Mouse (Mus musculus) testis, adult 2 months (tissue): ENCODE data around the gene Ube2l6. TPM values are rescaled to one million over a fixed set of nuclear protein-coding genes. Genes with fewer than 3 reads are reported as not detected.

Experiments
- H3K27ac ChIP-seq: fragments of 200-500 bp; 2 replicates; pipeline ENCODE4 v1.5.1; 2012; ENCODE audit warnings: low read depth, low read length; ENCODE audit not compliant: control insufficient read depth, insufficient read depth
- H3K27me3 ChIP-seq: fragments of 200-500 bp; 2 replicates; pipeline ENCODE4 v1.6.1; 2012; ENCODE audit warnings: mild to moderate bottlenecking, low read length, moderate library complexity; ENCODE audit not compliant: control insufficient read depth, insufficient read depth
- H3K36me3 ChIP-seq: fragments of 200-500 bp; 2 replicates; pipeline ENCODE4 v1.6.1; 2012; ENCODE audit warnings: mild to moderate bottlenecking, low read length; ENCODE audit not compliant: control insufficient read depth, insufficient read depth
- H3K4me1 ChIP-seq: fragments of 200-500 bp; 2 replicates; pipeline ENCODE4 v1.6.1; 2012; ENCODE audit warnings: low read length; ENCODE audit not compliant: control insufficient read depth, insufficient read depth
- H3K4me3 ChIP-seq: fragments of 200-500 bp; 2 replicates; pipeline ENCODE4 v1.5.1; 2012; ENCODE audit warnings: low read depth, mild to moderate bottlenecking, low read length, moderate library complexity, mixed read lengths; ENCODE audit not compliant: control insufficient read depth
- CTCF ChIP-seq: fragments of 200-500 bp; IDR thresholded peaks from 2 replicates; pipeline ENCODE4 v1.5.1; 2012; ENCODE audit warnings: low read depth, mild to moderate bottlenecking, inconsistent platforms, low read length, moderate library complexity; ENCODE audit not compliant: control insufficient read depth, insufficient read depth, insufficient replicate concordance
- POLR2A ChIP-seq: fragments of 200-500 bp; IDR thresholded peaks from 2 replicates; pipeline ENCODE4 v1.6.1; 2012; ENCODE audit warnings: low read depth, mild to moderate bottlenecking, inconsistent platforms, low read length, moderate library complexity; ENCODE audit not compliant: control insufficient read depth
- polyA plus RNA-seq: library from polyadenylated mRNA; depleted of rRNA; stranded (reverse); fragments of >200 nt; gene quantifications from 2 replicates; pipeline ENCODE4 v1.2.3, GENCODE M21; 2012

Gene Ube2l6
- polyA plus RNA-seq, 1 experiment = 2.2 TPM

- Histone ChIP-seq H3K27me3 (no peaks in the 10 kb centered on the region), H3K4me1 (peaks cover 16% of the 10 kb centered on the region), H3K4me3 (peak within 1 kb of the TSS; percentile 33), H3K27ac (no peak within 1 kb of the TSS), H3K36me3 (no peaks in the 10 kb centered on the region)
- TF ChIP-seq CTCF (no peak), POLR2A (no peak)
These were observed 39.9 kb downstream of the Ube2l6 start, which contains the start of gene Slc43a1 for GRCm38 (mm10) chr2:84838593-84838949. Slc43a1 (plus strand) TSS chr2:84838850.

GRCm38 (mm10) chr2:84838993-84839980 lies 40.7 kb downstream of the Ube2l6 start:
- no peaks in the 10 kb centered on the region for H3K27me3 ChIP-seq
- no peak overlapping the region for H3K27ac ChIP-seq
- peak overlapping the region; percentile 76 for H3K4me3 ChIP-seq
- H3K4me1 ChIP-seq = peaks cover 16% of the 10 kb centered on the region
- TF ChIP-seq CTCF (no peak), POLR2A (no peak)
- H3K36me3 ChIP-seq = no peaks in the 10 kb centered on the region

GRCm38 (mm10) chr2:84840016-84840747 lies 41.6 kb downstream of the Ube2l6 start:
- TF ChIP-seq POLR2A = no peak
- no peak for TF ChIP-seq CTCF
- Histone ChIP-seq H3K4me1 (peaks cover 16% of the 10 kb centered on the region), H3K36me3 (no peaks in the 10 kb centered on the region), H3K4me3 (peak overlapping the region; percentile 76), H3K27me3 (no peaks in the 10 kb centered on the region), H3K27ac (no peak overlapping the region)

GRCm38 (mm10) chr2:84840748-84841563 lies 42.3 kb downstream of the Ube2l6 start:
- H3K27me3 ChIP-seq = no peaks in the 10 kb centered on the region
- no peak overlapping the region for H3K27ac ChIP-seq
- peaks cover 16% of the 10 kb centered on the region for H3K4me1 ChIP-seq
- H3K4me3 ChIP-seq = peak overlapping the region; percentile 76
- no peaks in the 10 kb centered on the region for H3K36me3 ChIP-seq
- no peak for TF ChIP-seq CTCF
- TF ChIP-seq POLR2A = no peak

- Histone ChIP-seq H3K27ac (no peak overlapping the region), H3K4me1 (peaks cover 16% of the 10 kb centered on the region), H3K36me3 (no peaks in the 10 kb centered on the region), H3K27me3 (no peaks in the 10 kb centered on the region), H3K4me3 (no peak overlapping the region)
- TF ChIP-seq CTCF = no peak
- TF ChIP-seq POLR2A = no peak
These were observed 43.3 kb downstream of the Ube2l6 start for GRCm38 (mm10) chr2:84841905-84842304.

- TF ChIP-seq CTCF = no peak
- TF ChIP-seq POLR2A = no peak
- no peaks in the 10 kb centered on the region for H3K36me3 ChIP-seq
- no peak overlapping the region for H3K4me3 ChIP-seq
- H3K27me3 ChIP-seq = no peaks in the 10 kb centered on the region
- peaks cover 16% of the 10 kb centered on the region for H3K4me1 ChIP-seq
- H3K27ac ChIP-seq = no peak overlapping the region
These were observed 45.0 kb downstream of the Ube2l6 start for GRCm38 (mm10) chr2:84843654-84844053.
